8 mouse cellular contexts compared by ENCODE assay signal in genomic region chr2:164912151-164912550, GRCm38 (mm10). TPM values are rescaled to one million over a fixed set of nuclear protein-coding genes. Genes with fewer than 3 reads are reported as not detected.
A peak's percentile ranks its signal among the peaks of the same experiment; 100 is the strongest.
DNase-seq lines count a peak whose midpoint lies in the region; ATAC-seq lines count a peak whose summit lies in the region.

No protein-coding gene starts in this region.

- peak overlapping the region; percentile 65 for H3K4me2 ChIP-seq in embryonic facial prominence, embryonic 14.5 days (ENCODE audit: low read depth, low read length)
- H3K4me2 ChIP-seq in stomach, embryonic 16.5 days (ENCODE audit: low read depth, low read length) = peak overlapping the region; percentile 74

- peaks cover 15% of the 10 kb centered on the region for H3K4me1 ChIP-seq in embryonic facial prominence, embryonic 14.5 days (ENCODE audit: control insufficient read depth, insufficient read depth, low read length)
- H3K4me1 ChIP-seq in hindbrain, embryonic 10.5 days (replicated peaks) = peaks cover 33% of the 10 kb centered on the region
- peaks cover 31% of the 10 kb centered on the region for H3K4me1 ChIP-seq in midbrain, embryonic 10.5 days
- H3K4me1 ChIP-seq in stomach, embryonic 16.5 days (ENCODE audit: control insufficient read depth, insufficient read depth, low read length) = peaks cover 19% of the 10 kb centered on the region

- H3K9me3 ChIP-seq in embryonic facial prominence, embryonic 14.5 days (ENCODE audit: control insufficient read depth, low read length) = no peaks in the 10 kb centered on the region
- no peaks in the 10 kb centered on the region for H3K9me3 ChIP-seq in hindbrain, embryonic 10.5 days
- H3K9me3 ChIP-seq in midbrain, embryonic 10.5 days (replicated peaks) = no peaks in the 10 kb centered on the region; the same call in 1 of the 2 replicates
- H3K9me3 ChIP-seq in stomach, embryonic 16.5 days (replicated peaks; ENCODE audit: control insufficient read depth, low read length) = no peaks in the 10 kb centered on the region

- H3K27me3 ChIP-seq in embryonic facial prominence, embryonic 14.5 days (replicated peaks; ENCODE audit: control insufficient read depth, insufficient read depth, low read length) = no peaks in the 10 kb centered on the region
- H3K27me3 ChIP-seq in hindbrain, embryonic 10.5 days (ENCODE audit: insufficient read depth, poor library complexity, severe bottlenecking) = no peaks in the 10 kb centered on the region
- no peaks in the 10 kb centered on the region for H3K27me3 ChIP-seq in midbrain, embryonic 10.5 days (ENCODE audit: low read depth, poor library complexity, severe bottlenecking)
- H3K27me3 ChIP-seq in stomach, embryonic 16.5 days (ENCODE audit: control insufficient read depth, insufficient read depth, low read length) = no peaks in the 10 kb centered on the region

- H3K27ac ChIP-seq in embryonic facial prominence, embryonic 14.5 days (replicated peaks; ENCODE audit: low read depth, low read length) = peak overlapping the region; percentile 99
- peak overlapping the region; percentile 100 for H3K27ac ChIP-seq in hindbrain, embryonic 10.5 days
- H3K27ac ChIP-seq in midbrain, embryonic 10.5 days (replicated peaks) = peak overlapping the region; percentile 100
- H3K27ac ChIP-seq in stomach, embryonic 16.5 days (ENCODE audit: low read length) = peak overlapping the region; percentile 99

- 8% methylated on average over 12 of the region's 12 CpGs for WGBS in embryonic facial prominence, embryonic 14.5 days
- WGBS in hindbrain, embryonic 10.5 days = 25% methylated on average over 12 of the region's 12 CpGs
- 39% methylated on average over 12 of the region's 12 CpGs for WGBS in midbrain, embryonic 10.5 days
- WGBS in stomach, embryonic 16.5 days = 3% methylated on average over 12 of the region's 12 CpGs

- peak; percentile 16 for ATAC-seq in embryonic facial prominence, embryonic 14.5 days (ENCODE audit: low read depth)
- peak; percentile 31; the same call in 1 of the 2 replicates for ATAC-seq in stomach, embryonic 16.5 days (ENCODE audit: insufficient read depth, low FRiP score)

- peaks cover 23% of the 10 kb centered on the region for H3K36me3 ChIP-seq in embryonic facial prominence, embryonic 14.5 days (ENCODE audit: control insufficient read depth, insufficient read depth, low read length)
- H3K36me3 ChIP-seq in hindbrain, embryonic 10.5 days = peaks cover 38% of the 10 kb centered on the region
- H3K36me3 ChIP-seq in midbrain, embryonic 10.5 days = peaks cover 47% of the 10 kb centered on the region
- H3K36me3 ChIP-seq in stomach, embryonic 16.5 days (ENCODE audit: control insufficient read depth, insufficient read depth, low read length) = peaks cover 21% of the 10 kb centered on the region

- intact Hi-C loops in left cerebral cortex, postnatal 25 days (cut with DNase I) = no loop called here

- peak overlapping the region; percentile 88 for H3K4me3 ChIP-seq in embryonic facial prominence, embryonic 14.5 days (ENCODE audit: low read depth, low read length)
- H3K4me3 ChIP-seq in hindbrain, embryonic 10.5 days = peak overlapping the region; percentile 73
- H3K4me3 ChIP-seq in midbrain, embryonic 10.5 days = peak overlapping the region; percentile 85
- H3K4me3 ChIP-seq in stomach, embryonic 16.5 days (replicated peaks; ENCODE audit: low read length) = peak overlapping the region; percentile 71

- H3K9ac ChIP-seq in embryonic facial prominence, embryonic 14.5 days (ENCODE audit: low read depth, low read length) = peak overlapping the region; percentile 95
- H3K9ac ChIP-seq in stomach, embryonic 16.5 days (ENCODE audit: low read length) = peak overlapping the region; percentile 91

- DNase-seq in thymus, postnatal 0 days (ENCODE audit: low spot score) = peak; percentile 52
- no peak for DNase-seq in thymus, adult 18-20 months
- peak; percentile 70 for DNase-seq in embryonic facial prominence, embryonic 14.5 days (ENCODE audit: low spot score)
- DNase-seq in hindbrain, embryonic 10.5 days (ENCODE audit: low spot score) = no peak
- peak; percentile 74 to 83 for DNase-seq in left cerebral cortex, postnatal 25 days (ENCODE audit: low spot score in 2 of 2)
- DNase-seq in midbrain, embryonic 10.5 days (ENCODE audit: low spot score) = no peak
- DNase-seq in thymus, postnatal 36 days = no peak

RNA-seq across cellular contexts. Expression of gene Zfp335, which starts 0.6 kb away (rescaled TPM):
- 8.6 and 9.5 TPM in 2 replicates for polyA plus RNA-seq in thymus, postnatal 0 days (2015; fragmentation: Nextera tagmentation; extraction: Ambion mirVana)
- 11.9 and 13.9 TPM in 2 replicates for polyA plus RNA-seq in embryonic facial prominence, embryonic 14.5 days (2014; fragmentation: Nextera tagmentation; extraction: Ambion mirVana)
- 15.3 and 18.4 TPM in 2 replicates for polyA plus RNA-seq in hindbrain, embryonic 10.5 days (2016; fragmentation: Nextera tagmentation; extraction: Ambion mirVana)
- 10 to 100 TPM; 24.3 TPM for total RNA-seq in left cerebral cortex, postnatal 25 days (2021)
- polyA plus RNA-seq in midbrain, embryonic 10.5 days (2016; fragmentation: Nextera tagmentation; extraction: Ambion mirVana) = 14.1 and 17.1 TPM in 2 replicates
- polyA plus RNA-seq in stomach, embryonic 16.5 days (2015; fragmentation: Nextera tagmentation; extraction: Ambion mirVana) = 11.3 and 12.4 TPM in 2 replicates

RNA-seq across cellular contexts. Expression of gene Mmp9, which starts 28.4 kb away (rescaled TPM):
- 47.8 and 53.2 TPM in 2 replicates for polyA plus RNA-seq in thymus, postnatal 0 days (2015; fragmentation: Nextera tagmentation; extraction: Ambion mirVana)
- polyA plus RNA-seq in embryonic facial prominence, embryonic 14.5 days (2014; fragmentation: Nextera tagmentation; extraction: Ambion mirVana) = 33.7 and 52.0 TPM in 2 replicates
- 0.56 and 1.2 TPM in 2 replicates for polyA plus RNA-seq in hindbrain, embryonic 10.5 days (2016; fragmentation: Nextera tagmentation; extraction: Ambion mirVana)
- 1 to 10 TPM; 1.9 to 2.0 TPM for total RNA-seq in left cerebral cortex, postnatal 25 days (2021)
- 0.39 and 0.97 TPM in 2 replicates for polyA plus RNA-seq in midbrain, embryonic 10.5 days (2016; fragmentation: Nextera tagmentation; extraction: Ambion mirVana)
- polyA plus RNA-seq in stomach, embryonic 16.5 days (2015; fragmentation: Nextera tagmentation; extraction: Ambion mirVana) = 5.4 and 5.5 TPM in 2 replicates

RNA-seq across cellular contexts. Expression of gene Pcif1, which starts 33.0 kb away (rescaled TPM):
- polyA plus RNA-seq in thymus, postnatal 0 days (2015; fragmentation: Nextera tagmentation; extraction: Ambion mirVana) = 92.5 and 107 TPM in 2 replicates
- polyA plus RNA-seq in embryonic facial prominence, embryonic 14.5 days (2014; fragmentation: Nextera tagmentation; extraction: Ambion mirVana) = 56.9 and 62.8 TPM in 2 replicates
- polyA plus RNA-seq in hindbrain, embryonic 10.5 days (2016; fragmentation: Nextera tagmentation; extraction: Ambion mirVana) = 76.1 and 88.4 TPM in 2 replicates
- total RNA-seq in left cerebral cortex, postnatal 25 days (2021) = 10 to 100 TPM; 36.8 to 39.8 TPM
- polyA plus RNA-seq in midbrain, embryonic 10.5 days (2016; fragmentation: Nextera tagmentation; extraction: Ambion mirVana) = 73.8 and 93.8 TPM in 2 replicates
- polyA plus RNA-seq in stomach, embryonic 16.5 days (2015; fragmentation: Nextera tagmentation; extraction: Ambion mirVana) = 58.6 and 69.6 TPM in 2 replicates

RNA-seq across cellular contexts. Expression of gene Slc12a5, which starts 48.5 kb away (rescaled TPM):
- polyA plus RNA-seq in thymus, postnatal 0 days (2015; fragmentation: Nextera tagmentation; extraction: Ambion mirVana) = 0.26 and 0.30 TPM in 2 replicates
- 0.56 and 1.1 TPM in 2 replicates for polyA plus RNA-seq in embryonic facial prominence, embryonic 14.5 days (2014; fragmentation: Nextera tagmentation; extraction: Ambion mirVana)
- polyA plus RNA-seq in hindbrain, embryonic 10.5 days (2016; fragmentation: Nextera tagmentation; extraction: Ambion mirVana) = 3.1 and 5.1 TPM in 2 replicates
- 100 to 1,000 TPM; 546 to 551 TPM for total RNA-seq in left cerebral cortex, postnatal 25 days (2021)
- 0.99 and 2.1 TPM in 2 replicates for polyA plus RNA-seq in midbrain, embryonic 10.5 days (2016; fragmentation: Nextera tagmentation; extraction: Ambion mirVana)
- 0.26 and 0.46 TPM in 2 replicates for polyA plus RNA-seq in stomach, embryonic 16.5 days (2015; fragmentation: Nextera tagmentation; extraction: Ambion mirVana)

RNA-seq across cellular contexts. Expression of gene Pltp, which starts 54.6 kb away (rescaled TPM):
- 424 and 433 TPM in 2 replicates for polyA plus RNA-seq in thymus, postnatal 0 days (2015; fragmentation: Nextera tagmentation; extraction: Ambion mirVana)
- 50.1 and 55.1 TPM in 2 replicates for polyA plus RNA-seq in embryonic facial prominence, embryonic 14.5 days (2014; fragmentation: Nextera tagmentation; extraction: Ambion mirVana)
- 47.2 and 78.1 TPM in 2 replicates for polyA plus RNA-seq in hindbrain, embryonic 10.5 days (2016; fragmentation: Nextera tagmentation; extraction: Ambion mirVana)
- total RNA-seq in left cerebral cortex, postnatal 25 days (2021) = 10 to 100 TPM; 77.5 to 82.0 TPM
- polyA plus RNA-seq in midbrain, embryonic 10.5 days (2016; fragmentation: Nextera tagmentation; extraction: Ambion mirVana) = 67.9 and 86.2 TPM in 2 replicates
- 60.1 and 76.5 TPM in 2 replicates for polyA plus RNA-seq in stomach, embryonic 16.5 days (2015; fragmentation: Nextera tagmentation; extraction: Ambion mirVana)

Comparison
In these comparisons a context has a peak if more than half of its experiments do, and no peak if none do; other contexts are left out.
1. DNase-seq: peak in thymus, postnatal 0 days (single experiment), embryonic facial prominence, embryonic 14.5 days (single experiment) and left cerebral cortex, postnatal 25 days (2 of 2); none in thymus, adult 18-20 months (0 of 2), hindbrain, embryonic 10.5 days (single experiment), midbrain, embryonic 10.5 days (single experiment) and thymus, postnatal 36 days (0 of 2).
2. Peak in every context shown above with its lines, with median percentiles within 50 percentile points of each other: H3K27ac ChIP-seq and H3K4me3 ChIP-seq.